Mouse (Mus musculus): ENCODE measurements around the gene Stab1.

Stab1 gene

DNA sequence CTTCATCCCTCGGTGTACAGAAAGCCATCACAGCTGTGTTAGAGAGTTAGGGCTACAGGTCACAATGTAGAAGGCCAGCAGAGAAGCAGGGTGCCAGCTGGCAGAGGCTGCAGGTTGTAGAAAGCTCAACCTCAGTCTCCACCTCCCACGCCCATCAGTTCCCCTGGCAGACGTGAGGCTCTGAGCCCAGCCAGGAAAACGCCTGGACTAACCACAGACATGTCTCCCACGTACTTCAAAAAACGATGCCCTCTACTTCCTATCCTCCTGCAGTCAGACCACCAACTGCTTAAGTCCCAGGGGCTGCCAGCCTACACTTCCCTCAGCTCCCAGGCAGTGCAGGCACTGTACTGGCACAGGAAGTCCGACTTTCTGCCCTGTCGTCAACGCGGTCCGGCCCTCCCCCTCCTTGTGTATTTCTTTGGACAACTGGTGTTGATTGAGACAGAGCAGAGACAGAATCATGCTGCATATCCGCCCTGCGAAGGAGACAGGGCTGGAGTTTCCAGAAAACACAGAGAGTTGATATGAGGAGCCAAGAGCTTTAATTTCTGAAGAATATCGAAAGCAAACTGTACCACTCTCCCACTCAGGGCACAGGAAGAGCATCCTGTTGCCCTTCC is 26.6 kb upstream of the Stab1 start:
- DNase-seq (ENCODE audit: low read depth, low spot score): no peak

DNA sequence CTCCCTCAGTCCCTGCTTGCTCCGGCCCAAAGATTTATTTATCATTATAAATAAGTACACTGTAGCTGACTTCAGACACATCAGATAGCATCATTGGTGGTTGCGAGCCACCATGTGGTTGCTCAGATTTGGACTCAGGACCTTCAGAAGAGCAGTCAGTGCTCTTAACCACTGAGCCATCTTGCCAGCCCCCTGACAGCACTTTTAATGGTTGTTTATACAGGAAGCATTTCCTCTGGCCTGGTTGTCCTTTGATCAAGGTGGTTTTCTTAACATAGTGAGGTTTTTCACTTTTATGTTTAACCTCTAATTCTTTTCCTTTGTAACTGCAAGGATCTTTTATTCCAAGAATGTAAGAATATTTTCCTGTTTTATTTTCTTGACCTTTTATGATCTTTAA is 26.0 kb upstream of the Stab1 start:
- no peak for DNase-seq (ENCODE audit: low read depth, low spot score)

- DNase-seq (ENCODE audit: low read depth, low spot score): no peak
Measured at GRCm38 (mm10) chr14:31193791-31194190, 25.4 kb upstream of the Stab1 start.

GRCm38 (mm10) chr14:31191936-31192335 is 23.5 kb upstream of the Stab1 start:
- DNase-seq (ENCODE audit: low read depth, low spot score): no peak

DNA sequence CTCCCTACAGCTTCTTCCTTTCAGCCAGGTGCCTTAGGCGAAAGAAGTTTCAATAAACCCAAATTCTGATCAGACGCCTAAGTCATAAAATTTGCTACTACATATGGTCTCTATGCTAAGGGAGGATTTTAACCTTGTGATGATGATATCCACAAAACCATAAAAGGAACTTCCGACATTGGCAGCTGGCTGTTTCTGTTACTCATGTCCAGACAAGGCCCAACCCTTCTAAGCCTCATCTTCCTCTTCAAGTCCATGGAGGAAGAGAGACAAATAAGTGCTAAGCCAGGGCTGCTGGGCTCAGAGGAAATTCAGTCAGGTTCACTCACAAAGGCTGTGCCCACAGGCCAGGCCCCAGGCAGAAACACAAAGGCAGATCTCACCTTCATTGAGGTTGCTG is 20.9 kb upstream of the Stab1 start:
- no peak for DNase-seq (ENCODE audit: low read depth, low spot score)

DNA sequence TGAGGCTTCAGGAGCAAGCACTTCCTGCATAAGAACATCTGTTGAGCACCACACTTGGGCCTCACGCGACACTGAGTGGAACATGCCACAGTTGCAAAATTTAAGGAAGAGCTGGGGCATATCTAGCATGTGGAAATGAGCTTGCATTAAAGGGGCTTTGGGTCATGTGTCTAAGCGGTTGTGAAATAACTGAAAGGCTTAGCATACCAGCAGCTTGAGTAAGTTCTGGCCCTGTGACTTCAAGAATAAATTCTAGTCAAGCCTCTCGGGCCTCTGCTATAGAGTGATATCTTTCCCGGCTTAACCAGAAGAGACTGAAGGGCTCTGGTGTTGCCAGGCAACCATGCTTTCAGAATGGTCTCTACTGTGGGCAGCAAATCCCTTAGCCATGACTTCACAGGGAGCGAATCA is 20.3 kb upstream of the Stab1 start:
- DNase-seq (ENCODE audit: low read depth, low spot score): no peak

GRCm38 (mm10) chr14:31186656-31187055 is 18.2 kb upstream of the Stab1 start:
- DNase-seq (ENCODE audit: low read depth, low spot score): no peak

DNA sequence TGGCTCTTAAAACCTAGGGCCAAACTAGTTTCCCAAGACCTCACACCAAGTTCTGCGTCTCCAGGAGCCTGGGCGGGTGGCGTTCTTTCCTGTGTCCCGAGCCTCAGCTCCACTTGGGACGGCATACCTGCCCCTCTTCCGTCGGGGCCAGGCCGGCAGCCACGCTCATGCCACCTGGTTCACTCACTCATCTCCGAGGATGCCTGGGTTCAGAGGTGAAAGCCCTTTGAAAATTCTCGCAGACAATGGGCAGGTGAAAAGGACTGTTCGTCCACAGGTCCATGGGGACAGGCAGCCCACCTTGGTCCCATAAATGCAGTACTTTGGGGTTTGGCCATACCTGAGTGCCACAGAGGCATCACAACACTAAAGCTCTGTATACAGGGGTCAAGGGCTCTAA is 15.8 kb upstream of the Stab1 start:
- DNase-seq (ENCODE audit: low read depth, low spot score): no peak

DNA sequence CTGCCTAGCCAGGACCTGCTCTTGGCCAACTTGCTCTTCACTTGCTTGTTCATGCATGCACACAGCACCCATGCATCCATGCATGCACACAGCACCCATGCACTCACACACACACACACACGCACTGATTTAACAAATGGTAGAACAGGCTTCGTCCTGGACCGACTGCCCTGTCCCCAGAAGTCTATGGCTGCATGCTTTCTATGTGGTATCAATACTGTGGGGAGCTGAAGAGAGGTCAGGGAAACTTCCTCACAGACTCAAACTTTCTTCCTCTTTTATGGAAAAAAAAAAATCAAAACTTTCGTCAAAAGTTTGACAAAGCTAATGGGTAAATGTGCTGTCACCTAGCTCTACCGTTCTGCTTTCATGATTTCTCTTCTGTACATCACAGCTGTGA is 15.1 kb upstream of the Stab1 start:
- no peak for DNase-seq (ENCODE audit: low read depth, low spot score)

- no peak for DNase-seq (ENCODE audit: low read depth, low spot score)
Measured at GRCm38 (mm10) chr14:31182786-31183290, 14.4 kb upstream of the Stab1 start.

GRCm38 (mm10) chr14:31181512-31181911 is 13.1 kb upstream of the Stab1 start:
- no peak for DNase-seq (ENCODE audit: low read depth, low spot score)

GRCm38 (mm10) chr14:31179677-31180365 is 11.4 kb upstream of the Stab1 start:
- no peak for DNase-seq (ENCODE audit: low read depth, low spot score)

- no peak for DNase-seq (ENCODE audit: low read depth, low spot score)
Measured at GRCm38 (mm10) chr14:31177715-31178114, 9.3 kb upstream of the Stab1 start.

DNA sequence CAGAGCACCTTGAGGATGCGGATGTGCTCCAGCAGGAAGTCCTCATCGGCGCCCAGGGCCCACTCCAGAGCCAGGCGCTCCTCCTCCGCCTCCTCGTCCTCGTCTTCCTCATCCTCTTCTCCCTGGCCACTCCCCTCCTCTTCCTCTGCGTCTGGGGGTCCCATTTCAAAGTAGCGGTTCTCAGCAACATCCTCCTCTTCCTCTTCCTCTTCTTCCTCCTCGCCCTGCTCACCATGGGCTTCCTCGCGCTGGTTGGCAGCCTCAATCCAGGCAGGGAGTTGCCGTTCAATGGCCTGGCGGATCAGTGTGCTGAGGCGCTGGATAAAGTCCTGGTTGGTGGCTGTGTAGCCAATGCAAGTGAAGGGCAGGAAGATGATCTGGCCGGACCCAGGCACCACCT is 8.8 kb upstream of the Stab1 start:
- DNase-seq (ENCODE audit: low read depth, low spot score): no peak

DNA sequence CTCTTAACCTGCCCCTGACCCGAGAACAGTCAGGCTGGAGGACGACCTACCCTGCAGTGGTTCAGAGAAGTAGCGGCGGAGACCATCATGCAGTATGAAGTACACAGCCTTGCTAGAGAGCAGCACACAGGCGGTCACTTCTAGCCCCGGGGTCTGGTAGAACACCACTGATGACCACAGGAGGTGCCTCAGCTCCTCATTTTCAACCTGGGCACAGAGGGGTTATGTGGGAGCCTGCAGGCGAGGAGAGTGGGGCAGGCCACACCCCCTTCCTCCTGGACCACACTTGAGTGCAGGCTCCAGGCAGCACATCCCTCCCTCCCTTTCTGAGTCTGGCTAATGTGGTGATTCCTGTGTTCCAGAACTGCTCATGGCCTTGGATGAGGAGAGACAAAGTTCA is 5.1 kb upstream of the Stab1 start:
- DNase-seq (ENCODE audit: low read depth, low spot score): no peak

DNA sequence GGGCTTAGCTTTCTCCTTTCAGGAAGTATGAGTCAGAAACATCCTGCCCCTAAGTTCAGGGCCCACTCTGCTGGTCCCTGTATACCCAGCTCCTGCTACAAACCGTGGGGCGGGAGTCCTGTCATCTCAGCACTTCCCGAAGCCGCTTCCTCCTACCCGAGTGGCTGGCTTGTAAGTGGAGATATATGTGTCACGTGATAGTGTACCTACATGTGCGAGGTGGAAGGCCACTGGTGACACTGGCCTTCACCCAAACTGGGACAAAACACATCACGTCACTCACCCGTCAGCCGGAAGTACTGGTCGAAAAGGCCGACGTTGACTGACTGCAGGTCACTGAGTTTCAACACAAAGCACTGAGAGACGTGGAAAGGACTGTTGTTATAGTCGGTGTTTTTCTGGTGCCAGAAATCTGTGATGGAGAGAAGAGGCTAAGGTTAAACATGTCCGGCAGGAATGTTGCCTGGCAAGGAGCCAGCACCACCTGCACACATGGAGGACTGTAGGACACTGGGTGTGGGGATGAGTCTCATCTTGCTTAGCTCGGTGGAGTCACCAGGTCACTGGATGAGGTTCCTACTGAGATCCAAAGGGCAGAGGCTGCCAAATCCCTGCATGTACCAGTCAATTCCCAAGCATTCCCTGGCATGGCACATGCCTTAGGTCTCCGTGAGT is 4.5 kb upstream of the Stab1 start:
- DNase-seq (ENCODE audit: low read depth, low spot score): no peak

DNA sequence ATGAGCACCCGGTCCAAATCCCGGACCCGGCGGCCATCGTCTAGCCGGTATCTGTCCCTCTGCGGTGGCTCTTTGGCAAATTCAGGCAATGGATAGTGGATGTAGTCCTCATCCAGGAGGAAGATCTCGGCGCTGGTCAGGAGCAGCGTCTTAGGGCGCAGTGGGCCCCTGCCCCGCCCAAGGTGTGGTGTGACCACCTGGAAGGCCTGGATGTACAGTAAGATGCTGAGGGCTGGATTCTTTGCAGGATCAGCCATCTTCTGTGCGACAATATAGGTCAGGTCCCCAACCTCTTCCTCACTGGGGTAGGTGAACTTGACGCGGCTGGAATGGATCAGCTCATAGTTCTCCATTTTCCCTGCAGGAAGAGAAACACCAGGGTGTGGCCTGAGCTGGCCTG is 3.4 kb upstream of the Stab1 start:
- DNase-seq (ENCODE audit: low read depth, low spot score): no peak

GRCm38 (mm10) chr14:31171386-31171785 is 2.9 kb upstream of the Stab1 start:
- no peak for DNase-seq (ENCODE audit: low read depth, low spot score)

DNA sequence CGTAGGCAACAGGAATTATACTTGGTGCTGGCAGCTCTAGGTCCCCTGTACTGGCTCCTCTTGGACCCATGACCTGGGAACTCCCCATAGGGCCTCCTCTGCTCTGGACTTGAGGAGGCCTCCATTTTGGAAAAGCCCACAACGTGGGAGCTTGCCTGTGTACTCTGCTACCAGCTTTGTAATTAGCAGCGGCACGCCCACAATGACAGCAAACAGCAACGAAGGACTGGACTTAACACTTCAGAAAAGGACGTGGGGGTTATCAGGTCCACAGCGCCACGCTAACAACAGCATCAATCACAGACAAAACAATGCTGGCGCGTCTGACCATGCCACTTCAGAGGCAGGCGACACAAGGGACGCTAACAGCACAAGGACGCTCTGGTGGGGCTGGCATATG is 2.5 kb upstream of the Stab1 start:
- DNase-seq (ENCODE audit: low read depth, low spot score): no peak

GRCm38 (mm10) chr14:31169508-31169907 is 1.1 kb upstream of the Stab1 start:
- DNase-seq (ENCODE audit: low read depth, low spot score): no peak

DNA sequence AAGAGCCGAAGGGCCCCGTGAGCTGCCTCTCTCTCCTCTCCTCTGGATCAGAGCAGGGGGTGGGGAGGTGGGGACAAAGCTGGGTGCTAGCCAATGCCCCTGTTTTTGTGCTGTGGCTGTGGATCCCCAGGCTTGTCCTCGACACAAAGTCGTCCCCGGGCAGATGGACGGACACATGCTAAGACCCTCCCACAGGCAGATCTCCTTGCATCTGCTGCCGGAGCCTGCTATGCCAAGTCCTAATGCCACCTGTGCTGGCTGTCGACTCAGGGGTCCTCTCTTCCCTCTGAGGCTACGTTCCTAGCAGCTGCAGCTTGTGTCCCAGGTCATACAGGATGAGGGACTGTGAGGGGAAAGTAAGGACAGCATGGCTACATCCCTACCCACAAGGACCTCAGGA is 1.6 kb downstream of the Stab1 start:
- DNase-seq (ENCODE audit: low read depth, low spot score): no peak

DNA sequence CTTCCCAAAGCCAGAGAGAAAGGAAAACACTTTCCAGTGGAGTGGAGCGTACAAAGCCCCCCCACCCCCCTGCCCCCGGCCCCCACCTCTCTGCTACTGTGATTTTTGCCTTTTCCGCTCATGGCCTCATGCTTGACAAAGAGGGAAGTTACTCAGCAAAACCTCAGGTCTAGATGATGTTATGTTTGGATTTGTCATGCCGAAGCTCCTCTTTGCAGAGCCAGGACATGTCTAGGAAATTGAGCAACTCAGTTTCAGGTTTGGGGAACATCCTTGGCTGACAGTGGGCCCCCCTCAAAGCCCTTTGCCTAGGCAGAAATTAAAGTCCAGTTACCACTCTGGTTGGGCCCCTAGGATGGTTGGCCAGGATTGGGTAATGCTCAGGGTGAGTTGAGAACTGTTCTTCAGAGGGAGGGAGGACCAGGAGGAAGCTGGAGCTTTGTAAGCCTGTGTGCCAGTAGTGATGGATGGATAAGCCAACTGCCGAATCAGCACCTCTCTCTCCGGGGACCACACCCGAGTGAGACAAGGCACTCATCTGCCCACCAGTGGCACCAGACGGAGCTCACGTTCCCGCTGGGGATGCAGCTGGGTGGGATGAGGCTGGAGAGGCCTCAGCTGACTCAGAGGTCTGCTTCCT is 2.3 kb downstream of the Stab1 start:
- no peak for DNase-seq (ENCODE audit: low read depth, low spot score)
